Mouse (Mus musculus) lung, postnatal 36 days (tissue): ENCODE results near the gene Tssk1.

Experiments
- DNase-seq: peaks from one replicate; pipeline ENCODE4 v3.0.0; 2022; ENCODE audit warnings: mixed read lengths

Gene Tssk1

GRCm38 (mm10) chr16:17893923-17894322 is at the start of gene Tssk1:
Tssk1 (plus strand) TSS chr16:17894223.
- DNase-seq, result no peak

GRCm38 (mm10) chr16:17848431-17848830 is 45.6 kb upstream of the Tssk1 start:
- no peak for DNase-seq

GRCm38 (mm10) chr16:17848928-17849327 is 45.1 kb upstream of the Tssk1 start:
- peak; percentile 77 for DNase-seq

GRCm38 (mm10) chr16:17849486-17849885 is 44.5 kb upstream of the Tssk1 start:
- no peak for DNase-seq

DNA sequence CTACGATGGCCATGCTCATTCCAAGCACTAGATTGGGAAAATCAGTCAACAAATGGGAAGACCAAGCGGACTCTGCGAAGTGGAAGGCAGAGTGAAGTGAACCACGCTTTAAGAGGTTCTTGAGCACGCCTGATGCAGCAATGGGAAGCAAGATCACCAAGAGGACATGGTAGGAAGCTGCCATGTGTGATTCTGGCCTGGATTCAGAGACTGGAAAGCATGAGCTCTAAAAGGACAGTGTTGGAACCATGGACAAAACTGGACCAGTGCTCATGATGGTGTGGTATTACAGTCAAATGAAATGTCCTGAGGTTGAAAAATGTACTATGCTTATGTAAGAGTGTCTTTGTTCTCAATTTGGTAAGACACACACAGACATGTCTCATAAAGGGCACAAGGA is 42.7 kb upstream of the Tssk1 start:
- DNase-seq, result no peak

DNA sequence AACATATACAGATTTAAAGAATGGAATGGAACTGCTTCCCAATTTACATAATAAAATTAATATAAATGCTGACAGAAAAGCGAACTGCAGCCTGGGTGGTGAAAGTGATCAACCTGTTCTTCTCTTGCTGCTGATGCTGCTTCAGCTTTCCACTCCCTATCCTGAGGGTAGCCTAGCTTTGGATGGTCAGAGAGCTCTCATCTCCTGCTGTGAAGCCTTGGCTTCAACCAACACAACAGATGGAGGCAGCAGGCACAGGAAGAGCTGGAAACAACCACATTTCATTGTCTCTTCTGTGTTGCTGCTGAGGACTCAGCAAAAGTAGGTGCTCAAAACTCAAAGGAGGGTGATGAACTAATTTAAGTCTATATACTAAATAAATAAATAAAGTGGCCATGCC is 42.2 kb upstream of the Tssk1 start:
- no peak for DNase-seq

DNA sequence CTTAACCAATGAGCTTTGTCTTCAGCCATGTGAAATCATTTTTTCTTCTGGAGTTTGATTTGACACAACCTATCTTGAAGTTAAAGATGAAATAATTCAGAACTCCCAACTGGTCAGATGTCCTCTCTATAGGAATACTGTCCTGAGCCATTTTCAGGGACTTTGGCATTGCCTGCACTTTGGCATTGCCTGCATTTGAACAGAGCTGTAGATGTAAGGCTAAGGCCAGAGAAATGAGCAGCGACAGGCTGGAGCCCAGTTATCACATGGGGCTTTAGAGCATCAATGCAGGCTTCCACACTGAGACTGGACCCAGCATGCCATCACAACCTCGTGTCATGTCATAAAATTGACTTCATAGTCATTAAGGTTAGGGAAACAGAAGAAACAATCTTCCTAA is 40.8 kb upstream of the Tssk1 start:
- no peak for DNase-seq

DNA sequence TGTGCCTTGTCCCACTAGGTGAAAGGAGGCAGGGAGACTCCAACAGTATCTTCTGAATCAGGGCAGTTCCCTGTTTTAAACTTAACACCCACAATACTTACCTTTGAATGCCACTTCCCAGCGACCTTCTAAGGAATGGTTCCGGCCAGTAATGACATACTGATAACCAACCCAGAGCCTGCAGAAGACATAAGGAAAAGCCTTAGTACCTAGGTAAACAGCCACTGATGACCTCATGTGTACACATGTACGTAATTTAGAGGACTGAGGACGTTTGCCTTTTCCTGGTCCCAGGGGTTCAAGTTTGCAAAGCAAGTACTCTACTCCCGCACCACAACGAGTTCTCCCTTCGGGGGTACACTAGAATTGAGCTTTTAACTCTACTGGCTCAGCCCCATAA is 36.9 kb upstream of the Tssk1 start:
- DNase-seq, result no peak

DNA sequence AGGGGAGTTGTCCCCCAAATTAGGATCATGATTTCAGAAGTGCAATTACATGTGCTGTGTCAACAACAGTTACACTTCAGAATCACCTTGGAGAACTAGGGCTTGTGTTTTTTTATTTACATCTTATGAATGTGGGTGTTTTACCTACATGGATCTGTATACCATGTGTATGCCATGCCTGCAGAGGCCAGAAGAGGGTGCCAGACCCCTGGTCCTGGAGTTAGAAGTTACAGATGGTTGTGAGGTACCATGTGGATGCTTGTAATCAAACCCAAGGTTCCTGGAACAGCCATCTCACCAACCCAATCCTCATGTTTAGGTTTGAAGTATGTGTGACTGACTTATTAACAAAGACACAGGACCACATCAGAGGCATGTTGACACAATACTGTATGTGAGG is 35.4 kb upstream of the Tssk1 start:
- peak; percentile 44 for DNase-seq

DNA sequence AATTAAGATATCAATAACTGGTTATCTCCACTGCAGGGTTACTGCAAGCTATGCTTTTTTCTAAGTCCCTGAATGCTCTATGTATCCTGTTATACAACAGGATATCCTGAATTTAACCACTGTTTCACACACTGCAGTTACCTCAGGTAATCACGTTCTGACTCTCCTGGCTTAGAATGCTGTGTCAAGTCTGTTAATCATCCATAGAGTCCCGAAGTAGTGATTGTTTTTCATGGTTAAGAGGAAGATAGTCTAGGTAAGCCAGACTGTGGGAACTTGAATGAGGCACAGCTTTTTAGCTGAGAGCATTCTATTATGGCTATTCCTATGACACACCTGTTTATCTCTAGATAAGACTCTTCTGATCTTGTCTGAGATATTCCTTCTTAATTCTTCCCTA is 28.7 kb upstream of the Tssk1 start:
- no peak for DNase-seq

GRCm38 (mm10) chr16:17865770-17866169 is 28.3 kb upstream of the Tssk1 start:
- DNase-seq, result peak; percentile 64

- no peak for DNase-seq
These were observed 22.8 kb upstream of the Tssk1 start for GRCm38 (mm10) chr16:17871248-17871647.

DNA sequence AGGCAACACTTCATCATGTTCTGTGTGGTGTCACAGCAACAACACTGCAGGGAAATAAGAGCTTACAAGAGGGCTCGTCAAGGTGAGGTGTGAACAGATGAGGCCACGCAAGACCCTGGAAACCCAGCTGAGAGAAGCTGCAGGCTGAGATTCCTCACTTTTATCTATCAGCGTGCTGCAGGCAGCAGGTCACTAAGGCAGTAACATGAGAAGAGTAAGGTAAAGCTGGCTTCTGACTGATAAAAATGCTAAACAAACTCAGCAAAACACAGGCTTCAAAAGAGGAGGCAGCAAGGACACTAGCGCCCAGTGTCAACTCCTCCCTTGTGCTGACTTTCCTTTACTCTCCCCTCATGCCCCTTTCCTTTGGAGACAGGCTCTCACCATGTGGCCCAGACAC is 21.0 kb upstream of the Tssk1 start:
- DNase-seq, result no peak

DNA sequence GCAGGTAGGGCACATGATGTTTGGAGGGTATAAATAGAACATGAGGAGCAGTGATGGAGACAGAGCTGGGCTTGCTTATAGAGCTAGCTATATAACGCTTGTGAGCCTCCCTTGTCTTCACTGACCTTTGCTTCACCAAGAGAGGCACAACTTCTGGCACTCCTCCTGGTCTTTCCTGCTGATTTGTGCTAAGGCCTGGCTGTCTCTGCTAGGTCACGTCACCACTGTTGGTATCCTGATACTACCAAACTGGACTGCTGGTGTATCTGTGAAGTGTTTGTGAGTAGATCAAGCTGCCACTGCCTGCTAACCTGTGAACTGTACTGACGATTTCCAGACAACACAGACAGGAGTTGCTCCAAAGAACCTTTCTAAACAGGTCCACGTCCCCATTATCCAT is 18.8 kb upstream of the Tssk1 start:
- DNase-seq, result peak; percentile 6

DNA sequence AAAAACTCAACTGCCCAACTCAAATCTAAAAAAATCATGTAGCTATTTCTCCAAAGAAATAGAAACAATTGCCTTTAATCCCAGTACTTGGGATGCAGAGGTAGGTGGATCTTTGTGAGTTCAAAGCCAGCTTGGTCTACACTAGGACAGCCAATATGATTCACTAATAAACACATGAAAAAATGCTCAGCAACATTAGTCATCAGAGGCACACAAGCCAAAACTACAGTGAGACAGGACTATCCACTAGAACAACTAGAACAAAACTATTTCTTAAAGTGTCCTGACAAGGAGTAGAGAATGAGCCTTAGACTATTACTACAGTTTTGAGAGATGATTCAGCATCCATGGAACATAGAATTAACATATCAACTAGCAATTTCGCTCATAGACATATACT is 17.9 kb upstream of the Tssk1 start:
- no peak for DNase-seq

GRCm38 (mm10) chr16:17879571-17879970 is 14.5 kb upstream of the Tssk1 start:
- no peak for DNase-seq

DNA sequence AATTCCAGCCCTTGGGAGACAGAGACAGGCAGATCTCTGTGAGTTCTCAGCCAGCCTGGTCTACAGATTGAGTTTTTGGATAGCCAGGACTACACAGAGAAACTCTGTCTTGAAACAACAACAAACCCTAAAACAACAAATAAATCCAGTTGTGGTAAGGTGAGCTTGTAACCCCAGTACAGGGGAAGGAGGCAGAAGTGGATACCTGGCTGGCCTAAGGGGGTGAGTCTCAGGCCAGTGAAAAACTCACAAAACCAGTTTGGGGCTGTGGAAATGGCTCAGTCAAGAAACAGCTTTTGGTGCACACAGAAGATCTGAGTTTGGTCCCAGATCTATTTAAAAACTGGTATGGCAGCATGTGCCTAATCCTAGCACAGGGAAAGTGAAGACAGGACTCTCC is 11.8 kb upstream of the Tssk1 start:
- DNase-seq, result peak; percentile 50

- peak; percentile 21 for DNase-seq
These were observed 9.9 kb upstream of the Tssk1 start for GRCm38 (mm10) chr16:17884116-17884515.

- DNase-seq, result no peak
These were observed 4.2 kb upstream of the Tssk1 start for GRCm38 (mm10) chr16:17889689-17890341.

DNA sequence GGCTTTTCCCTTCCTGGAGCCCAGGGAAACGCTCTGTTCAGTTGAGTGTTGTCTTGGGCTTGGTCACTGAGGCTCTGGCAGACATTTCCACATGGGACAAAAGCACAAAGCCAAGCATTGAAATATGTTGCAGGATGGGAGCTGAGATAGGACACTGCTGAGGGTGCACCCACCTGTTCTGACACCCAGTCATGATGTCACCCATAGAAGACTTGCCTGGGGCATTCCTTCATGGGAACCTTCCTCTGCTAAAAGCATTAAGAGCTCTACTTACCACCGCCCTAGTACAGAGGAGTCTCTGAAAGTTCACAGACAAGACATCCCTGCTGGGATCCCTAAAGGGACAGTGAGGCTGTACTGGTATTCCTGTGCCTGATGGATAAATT is 3.7 kb upstream of the Tssk1 start:
- DNase-seq, result no peak

- DNase-seq, result peak; percentile 82
These were observed 3.0 kb upstream of the Tssk1 start for GRCm38 (mm10) chr16:17890917-17891566.

GRCm38 (mm10) chr16:17891567-17891959 is 2.5 kb upstream of the Tssk1 start, which contains the start of gene Gm20518:
Gm20518 (minus strand) TSS chr16:17891671.
- DNase-seq, result peak; percentile 100

DNA sequence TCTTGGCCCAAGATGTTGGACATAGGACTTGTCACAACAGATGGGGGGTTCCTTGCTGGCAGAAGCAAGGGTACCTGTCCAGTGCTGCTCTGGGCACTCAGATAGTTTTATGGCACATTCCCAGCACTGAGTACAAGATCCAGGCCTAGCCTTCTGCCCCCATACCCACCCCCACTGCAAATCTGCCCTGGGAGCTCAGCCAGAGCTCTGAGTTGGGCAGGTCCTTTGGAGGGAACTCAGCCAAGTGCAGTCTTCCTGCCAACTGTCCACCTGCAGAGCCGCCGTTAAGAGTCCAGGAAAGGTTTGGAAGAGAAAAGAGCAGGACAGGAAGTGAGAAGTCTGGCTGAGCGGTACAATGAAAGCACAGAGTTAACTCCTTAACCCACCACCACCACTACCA is 1.4 kb upstream of the Tssk1 start:
- peak; percentile 59 for DNase-seq

GRCm38 (mm10) chr16:17896091-17896490 is 2.1 kb downstream of the Tssk1 start:
- DNase-seq, result no peak

GRCm38 (mm10) chr16:17898462-17898861 is 4.4 kb downstream of the Tssk1 start, which contains the start of the genes Dgcr2 and Tssk2:
Dgcr2 (minus strand) TSS chr16:17898562.
Tssk2 (plus strand) TSS chr16:17898637.
- DNase-seq, result no peak
